Mouse (Mus musculus) limb, embryonic 14.5 days (tissue): ENCODE data around the gene Msh3. TPM values are rescaled to one million over a fixed set of nuclear protein-coding genes. Genes with fewer than 3 reads are reported as not detected.

ENCODE experiments used
- ATAC-seq: fragments of 200-750 bp; cut with Nextera tagmentation; 2 replicates; pipeline ENCODE4 v1.8.0; 2017; ENCODE audit warnings: low read depth, moderate number of reproducible peaks, moderate TSS enrichment; ENCODE audit not compliant: low FRiP score
- DNase-seq: peaks from one replicate; pipeline ENCODE4 v3.0.0-alpha.2; 2015; ENCODE audit warnings: low spot score
- H3K27ac ChIP-seq: fragments of 300-500 bp; sonication (generic); replicated peaks from 2 replicates; pipeline ENCODE4 v1.5.1; 2014; ENCODE audit warnings: low read depth, mild to moderate bottlenecking, low read length, moderate library complexity, mixed read lengths
- H3K27me3 ChIP-seq: fragments of 300-500 bp; sonication (generic); 2 replicates; pipeline ENCODE4 v1.6.1; 2014; ENCODE audit warnings: low read length, mixed read lengths; ENCODE audit not compliant: control insufficient read depth, insufficient read depth
- H3K36me3 ChIP-seq: fragments of 300-500 bp; sonication (generic); 2 replicates; pipeline ENCODE4 v1.6.1; 2014; ENCODE audit warnings: mild to moderate bottlenecking, low read length, moderate library complexity, mixed read lengths; ENCODE audit not compliant: control insufficient read depth, insufficient read depth
- H3K4me1 ChIP-seq: fragments of 300-500 bp; sonication (generic); 2 replicates; pipeline ENCODE4 v1.6.1; 2014; ENCODE audit warnings: antibody characterized with exemption, low read length, mixed read lengths; ENCODE audit not compliant: control insufficient read depth, insufficient read depth
- H3K4me2 ChIP-seq: fragments of 300-500 bp; sonication (generic); replicated peaks from 2 replicates; pipeline ENCODE4 v1.6.1; 2014; ENCODE audit warnings: low read depth, mild to moderate bottlenecking, low read length, moderate library complexity; ENCODE audit not compliant: severe bottlenecking
- H3K4me3 ChIP-seq: fragments of 300-500 bp; sonication (generic); replicated peaks from 2 replicates; pipeline ENCODE4 v1.5.1; 2014; ENCODE audit warnings: low read length
- H3K9ac ChIP-seq: fragments of 300-500 bp; sonication (generic); 2 replicates; pipeline ENCODE4 v1.6.1; 2014; ENCODE audit warnings: mild to moderate bottlenecking, low read depth, low read length, moderate library complexity; ENCODE audit not compliant: severe bottlenecking
- H3K9me3 ChIP-seq: fragments of 300-500 bp; sonication (generic); 2 replicates; pipeline ENCODE4 v1.6.1; 2016; ENCODE audit warnings: low read length; ENCODE audit not compliant: control insufficient read depth
- POLR2A ChIP-seq: fragments of 200-500 bp; IDR thresholded peaks from 2 replicates; pipeline ENCODE4 v1.8.0; 2012; ENCODE audit warnings: inconsistent platforms, mild to moderate bottlenecking, moderate library complexity, borderline replicate concordance; ENCODE audit not compliant: insufficient read depth, insufficient read length; ENCODE audit errors: extremely low read depth
- WGBS: fragments of 180-500 bp; shearing (Covaris S2); extraction: QIAGEN DNeasy Blood & Tissue Kit; methylation state at CpG from one replicate; pipeline ENCODE4 v1.1.7; 2014; 5-methylcytosine and 5-hydroxymethylcytosine counted together
- polyA plus RNA-seq, 2 experiments: library from polyadenylated mRNA; depleted of rRNA in 1 of 2; stranded (reverse) in 1 of 2; unstranded in 1 of 2; fragments of >200 nt; fragmentation: Nextera tagmentation in 1 of 2; extraction: Ambion mirVana in 1 of 2; gene quantifications; 2 replicates each; pipeline versions ENCODE4 v1.2.1 to v1.2.3; 2012 to 2014

Msh3 gene
- polyA plus RNA-seq, 2 experiments = 25.2 to 26.2 TPM

- H3K9me3 ChIP-seq = no peaks in the 10 kb centered on the region
- 91% methylated on average over 8 of the region's 8 CpGs for WGBS
- DNase-seq = no peak
- ATAC-seq = no peak
- peaks cover 68% of the 10 kb centered on the region for H3K36me3 ChIP-seq
- H3K9ac ChIP-seq = no peak overlapping the region
- no peak overlapping the region for H3K4me3 ChIP-seq
- no peak for TF ChIP-seq POLR2A
- H3K4me2 ChIP-seq = no peak overlapping the region
- H3K27ac ChIP-seq = no peak overlapping the region
- H3K4me1 ChIP-seq = no peaks in the 10 kb centered on the region
- no peaks in the 10 kb centered on the region for H3K27me3 ChIP-seq
These were observed 10.8 kb downstream of the Msh3 start for GRCm38 (mm10) chr13:92344033-92344432.

GRCm38 (mm10) chr13:92339787-92340186 lies 15.0 kb downstream of the Msh3 start:
- WGBS = 93% methylated on average over 3 of the region's 3 CpGs
- Histone ChIP-seq H3K4me3 (no peak overlapping the region), H3K27me3 (no peaks in the 10 kb centered on the region), H3K4me1 (no peaks in the 10 kb centered on the region), H3K4me2 (no peak overlapping the region), H3K9ac (no peak overlapping the region), H3K36me3 (peaks cover 45% of the 10 kb centered on the region), H3K27ac (no peak overlapping the region), H3K9me3 (no peaks in the 10 kb centered on the region)
- no peak for ATAC-seq
- TF ChIP-seq POLR2A = no peak
- no peak for DNase-seq

- Histone ChIP-seq H3K4me1 (no peaks in the 10 kb centered on the region), H3K9me3 (no peaks in the 10 kb centered on the region), H3K36me3 (peaks cover 29% of the 10 kb centered on the region), H3K27me3 (no peaks in the 10 kb centered on the region), H3K4me2 (no peak overlapping the region), H3K4me3 (no peak overlapping the region), H3K27ac (no peak overlapping the region), H3K9ac (no peak overlapping the region)
- TF ChIP-seq POLR2A = no peak
- ATAC-seq (no peak), DNase-seq (no peak)
- 80% methylated on average over 6 of the region's 6 CpGs for WGBS
These were observed 16.9 kb downstream of the Msh3 start for GRCm38 (mm10) chr13:92337773-92338462.

GRCm38 (mm10) chr13:92336857-92337256 lies 17.9 kb downstream of the Msh3 start:
- DNase-seq (no peak), ATAC-seq (no peak)
- H3K27me3 ChIP-seq = no peaks in the 10 kb centered on the region
- no peaks in the 10 kb centered on the region for H3K9me3 ChIP-seq
- H3K4me2 ChIP-seq = no peak overlapping the region
- no peak overlapping the region for H3K4me3 ChIP-seq
- H3K36me3 ChIP-seq = peaks cover 19% of the 10 kb centered on the region
- no peak overlapping the region for H3K9ac ChIP-seq
- H3K4me1 ChIP-seq = no peaks in the 10 kb centered on the region
- WGBS = 97% methylated on average over 1 of the region's 1 CpGs
- no peak for TF ChIP-seq POLR2A
- no peak overlapping the region for H3K27ac ChIP-seq

- no peaks in the 10 kb centered on the region for H3K9me3 ChIP-seq
- no peak overlapping the region for H3K27ac ChIP-seq
- H3K36me3 ChIP-seq = peaks cover 15% of the 10 kb centered on the region
- H3K4me2 ChIP-seq = no peak overlapping the region
- no peaks in the 10 kb centered on the region for H3K27me3 ChIP-seq
- ATAC-seq (no peak), DNase-seq (no peak)
- H3K9ac ChIP-seq = no peak overlapping the region
- WGBS = 87% methylated on average over 15 of the region's 15 CpGs
- H3K4me1 ChIP-seq = no peaks in the 10 kb centered on the region
- TF ChIP-seq POLR2A = no peak
- H3K4me3 ChIP-seq = no peak overlapping the region
These were observed 22.5 kb downstream of the Msh3 start for GRCm38 (mm10) chr13:92332103-92332879.
